Mouse (Mus musculus) neural tube, embryonic 14.5 days (tissue): ENCODE results near the gene Stxbp6. TPM values are rescaled to one million over a fixed set of nuclear protein-coding genes. Genes with fewer than 3 reads are reported as not detected.
A peak's percentile ranks its signal among the peaks of the same experiment; 100 is the strongest.

Experiments used
- ATAC-seq: fragments of 200-750 bp; cut with Nextera tagmentation; 2 replicates; pipeline ENCODE4 v1.8.0; 2017; ENCODE audit warnings: low read depth, mild to moderate bottlenecking, moderate TSS enrichment, moderate library complexity
- H3K27ac ChIP-seq: fragments of 300-500 bp; sonication (generic); 2 replicates; pipeline ENCODE4 v1.5.1; 2014; ENCODE audit warnings: low read depth, mild to moderate bottlenecking, control low read depth, low read length, moderate library complexity, mixed read lengths
- H3K27me3 ChIP-seq: fragments of 300-500 bp; sonication (generic); 2 replicates; pipeline ENCODE4 v1.6.1; 2014; ENCODE audit warnings: low read length; ENCODE audit not compliant: control insufficient read depth, insufficient read depth
- H3K36me3 ChIP-seq: fragments of 300-500 bp; sonication (generic); 2 replicates; pipeline ENCODE4 v1.6.1; 2014; ENCODE audit warnings: low read length, mixed read lengths; ENCODE audit not compliant: control insufficient read depth, insufficient read depth
- H3K4me1 ChIP-seq: fragments of 300-500 bp; sonication (generic); 2 replicates; pipeline ENCODE4 v1.6.1; 2014; ENCODE audit warnings: low read length; ENCODE audit not compliant: control insufficient read depth, insufficient read depth
- H3K4me2 ChIP-seq: fragments of 300-500 bp; sonication (generic); 2 replicates; pipeline ENCODE4 v1.6.1; 2014; ENCODE audit warnings: mild to moderate bottlenecking, low read depth, low read length, control low read depth
- H3K4me3 ChIP-seq: fragments of 300-500 bp; sonication (generic); 2 replicates; pipeline ENCODE4 v1.5.1; 2014; ENCODE audit warnings: low read depth, low read length, control low read depth, mixed read lengths
- H3K9ac ChIP-seq: fragments of 300-500 bp; sonication (generic); replicated peaks from 2 replicates; pipeline ENCODE4 v1.6.1; 2014; ENCODE audit warnings: low read depth, mild to moderate bottlenecking, control low read depth, low read length, mixed read lengths
- H3K9me3 ChIP-seq: fragments of 300-500 bp; sonication (generic); 2 replicates; pipeline ENCODE4 v1.6.1; 2016; ENCODE audit warnings: low read length; ENCODE audit not compliant: control insufficient read depth
- whole genome bisulfite sequencing: fragments of 180-500 bp; shearing (Covaris S2); extraction: QIAGEN DNeasy Blood & Tissue Kit; methylation state at CpG from one replicate; pipeline ENCODE4 v1.1.7; 2014; 5-methylcytosine and 5-hydroxymethylcytosine counted together
- polyA plus RNA-seq: library from polyadenylated mRNA; unstranded; fragments of >200 nt; fragmentation: Nextera tagmentation; extraction: Ambion mirVana; gene quantifications from 2 replicates; pipeline ENCODE4 v1.2.1, GENCODE M21; 2014

Stxbp6 gene
- polyA plus RNA-seq, 1 experiment from 2014 or later, result 23.7 TPM

DNA sequence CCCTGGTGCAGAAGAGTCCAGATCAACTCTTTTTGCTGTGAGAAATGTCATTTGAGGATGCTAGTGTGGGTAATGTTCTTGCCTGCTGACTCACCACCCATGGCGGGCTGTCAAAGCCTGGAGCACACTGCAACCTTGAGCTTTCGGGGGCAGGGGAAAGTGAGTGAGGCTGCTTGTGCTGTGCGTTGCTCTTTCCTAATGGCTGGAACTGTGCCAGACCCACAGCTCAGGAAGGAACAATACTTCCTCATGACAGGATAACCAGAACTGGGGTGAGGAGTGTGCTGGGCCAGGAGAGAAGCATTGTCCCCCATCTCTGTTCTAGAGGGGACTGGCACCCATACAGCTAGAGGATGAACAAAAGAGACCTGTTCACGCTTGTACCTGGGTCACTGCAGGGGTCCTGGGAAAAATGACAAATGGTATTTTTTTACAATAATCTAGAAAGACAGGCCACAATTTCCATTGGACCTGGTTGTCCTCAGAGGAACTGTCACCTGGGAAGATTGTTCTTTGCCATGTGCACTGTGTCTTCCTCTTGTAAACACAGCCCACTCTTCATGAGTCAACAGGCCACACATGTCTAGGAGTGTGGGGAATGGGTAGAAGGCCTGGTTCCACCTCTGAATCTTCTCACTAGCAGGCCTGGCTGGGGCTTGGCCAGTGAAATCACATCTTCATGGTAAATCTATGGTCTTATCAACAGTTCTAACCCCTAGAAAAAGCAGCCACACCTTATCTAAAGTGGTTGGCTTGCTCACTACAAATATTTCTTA is 216.2 kb downstream of the Stxbp6 start:
- no peak overlapping the region for H3K4me2 ChIP-seq
- no peak overlapping the region for H3K4me3 ChIP-seq
- 45% methylated on average over 4 of the region's 4 CpGs for WGBS
- no peak overlapping the region for H3K9ac ChIP-seq
- H3K36me3 ChIP-seq, result no peaks in the 10 kb centered on the region
- no peak overlapping the region for H3K27ac ChIP-seq
- peak; percentile 59; the same call in 1 of the 2 replicates for ATAC-seq
- no peaks in the 10 kb centered on the region for H3K27me3 ChIP-seq
- no peaks in the 10 kb centered on the region for H3K4me1 ChIP-seq
- no peaks in the 10 kb centered on the region for H3K9me3 ChIP-seq

DNA sequence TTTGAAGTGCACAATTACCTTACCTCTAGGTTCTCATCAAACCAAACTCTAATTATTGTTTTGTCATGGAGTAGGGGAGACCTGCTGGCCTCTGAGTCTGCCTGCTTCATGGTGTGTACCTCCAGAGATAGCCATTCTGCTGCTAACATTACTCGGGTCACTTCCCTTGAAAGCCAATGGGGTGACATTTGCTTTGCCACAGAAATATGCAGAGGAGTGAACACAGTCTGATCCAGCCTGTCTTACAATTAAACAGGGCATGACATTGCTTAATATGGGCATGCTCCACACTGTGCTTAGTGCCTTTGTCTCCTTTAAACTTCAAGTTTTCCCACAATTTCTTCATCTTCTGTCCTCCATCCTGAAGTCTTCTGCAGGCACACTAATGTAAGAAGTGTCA is 222.5 kb downstream of the Stxbp6 start:
- no peak overlapping the region for H3K4me2 ChIP-seq
- WGBS, result 71% methylated on average over 1 of the region's 1 CpGs
- no peaks in the 10 kb centered on the region for H3K36me3 ChIP-seq
- no peak overlapping the region for H3K27ac ChIP-seq
- ATAC-seq, result no peak
- no peaks in the 10 kb centered on the region for H3K27me3 ChIP-seq
- no peak overlapping the region for H3K4me3 ChIP-seq
- no peaks in the 10 kb centered on the region for H3K4me1 ChIP-seq
- no peaks in the 10 kb centered on the region for H3K9me3 ChIP-seq
- no peak overlapping the region for H3K9ac ChIP-seq

DNA sequence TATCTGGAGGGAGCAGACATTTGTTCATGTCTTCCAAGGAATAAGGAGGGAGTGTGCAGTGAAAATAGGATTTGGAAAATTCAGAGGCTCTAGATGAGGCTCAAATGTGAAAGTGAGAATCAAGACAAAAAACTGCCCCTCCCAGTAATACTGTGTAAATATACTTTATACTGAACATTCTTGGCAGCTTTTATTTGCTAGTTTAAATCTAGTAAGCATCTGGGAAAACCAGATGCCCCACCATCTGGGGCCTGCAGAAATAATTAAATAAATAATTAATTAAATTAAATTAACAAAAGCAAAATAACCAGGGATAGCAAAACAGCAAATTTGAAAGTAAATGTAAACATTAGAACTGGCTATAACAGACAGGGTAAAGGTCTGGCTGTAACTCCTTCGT is 224.0 kb downstream of the Stxbp6 start:
- no peak for ATAC-seq
- 78% methylated on average over 1 of the region's 1 CpGs for WGBS

DNA sequence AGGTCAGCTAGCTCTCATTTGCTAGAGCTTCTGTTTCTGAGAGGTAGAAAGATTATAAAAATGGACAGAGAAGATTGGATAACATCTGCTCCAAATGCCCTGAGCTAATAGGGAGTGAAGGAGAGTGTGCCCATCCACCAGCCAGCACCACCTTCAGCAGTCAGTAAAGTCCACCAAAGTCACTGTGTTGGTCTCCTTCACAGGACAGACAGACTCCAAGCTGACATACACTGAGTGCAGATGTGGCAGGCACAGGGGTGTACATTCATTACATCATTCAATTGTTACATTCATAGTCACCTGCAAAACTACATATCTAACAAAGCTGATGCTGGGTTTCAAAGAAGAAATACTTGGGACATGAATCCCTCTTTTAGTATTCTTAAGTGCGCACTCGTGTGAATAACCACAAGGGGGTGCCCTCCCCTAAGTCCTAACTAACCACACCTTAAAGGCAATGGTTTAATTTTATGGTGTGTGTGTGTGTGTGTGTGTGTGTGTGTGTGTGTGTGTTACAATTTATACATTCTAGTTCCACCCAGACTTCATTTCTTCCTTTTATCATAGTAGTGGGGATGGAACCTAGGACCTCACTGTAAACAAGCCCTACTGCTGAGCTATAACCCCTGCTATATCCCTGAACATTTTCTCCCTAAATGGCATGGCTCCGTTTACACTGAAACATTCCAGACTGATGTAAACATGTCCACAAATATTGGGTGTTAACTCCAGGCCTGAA is 225.9 kb downstream of the Stxbp6 start:
- no peaks in the 10 kb centered on the region for H3K36me3 ChIP-seq
- WGBS, result 50% methylated on average over 3 of the region's 3 CpGs
- ATAC-seq, result peak; percentile 79; the same call in 1 of the 2 replicates
- H3K9ac ChIP-seq, result no peak overlapping the region
- no peaks in the 10 kb centered on the region for H3K4me1 ChIP-seq
- no peak overlapping the region for H3K27ac ChIP-seq
- no peak overlapping the region for H3K4me2 ChIP-seq
- H3K27me3 ChIP-seq, result no peaks in the 10 kb centered on the region
- H3K4me3 ChIP-seq, result no peak overlapping the region
- no peaks in the 10 kb centered on the region for H3K9me3 ChIP-seq

More for the DNA sequence above, 224.0 kb downstream of the Stxbp6 start:
- H3K27me3 ChIP-seq, result no peaks in the 10 kb centered on the region
- H3K4me3 ChIP-seq, result no peak overlapping the region
- no peak overlapping the region for H3K27ac ChIP-seq
- no peaks in the 10 kb centered on the region for H3K4me1 ChIP-seq
- H3K36me3 ChIP-seq, result no peaks in the 10 kb centered on the region
- no peak overlapping the region for H3K9ac ChIP-seq
- no peak overlapping the region for H3K4me2 ChIP-seq
- H3K9me3 ChIP-seq, result no peaks in the 10 kb centered on the region

DNA sequence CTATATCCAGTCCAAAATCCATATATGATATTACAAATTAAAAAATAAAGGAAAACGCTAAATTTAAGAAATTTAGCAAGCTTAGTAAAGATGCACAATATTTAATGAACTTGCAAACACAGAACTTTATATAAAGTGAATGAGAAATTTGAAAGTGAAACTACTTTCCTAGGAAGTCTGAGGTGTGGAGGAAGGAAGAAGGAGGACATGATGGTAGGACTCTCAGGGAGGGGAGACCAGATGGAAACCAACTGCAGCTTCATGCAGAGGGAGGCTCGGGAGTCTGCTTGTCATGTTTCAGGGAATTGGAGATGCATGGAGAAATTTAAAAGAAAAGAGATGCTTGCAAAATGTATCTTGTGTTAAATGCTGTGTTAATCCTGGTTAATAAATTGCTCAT is 233.9 kb downstream of the Stxbp6 start:
- Histone ChIP-seq H3K27ac (no peak overlapping the region), H3K4me2 (no peak overlapping the region), H3K9me3 (no peaks in the 10 kb centered on the region), H3K4me1 (peaks cover 7% of the 10 kb centered on the region; the same call in 1 of the 2 replicates), H3K9ac (no peak overlapping the region), H3K27me3 (no peaks in the 10 kb centered on the region), H3K4me3 (no peak overlapping the region), H3K36me3 (no peaks in the 10 kb centered on the region)
- 49% methylated on average over 2 of the region's 2 CpGs for WGBS
- no peak for ATAC-seq

DNA sequence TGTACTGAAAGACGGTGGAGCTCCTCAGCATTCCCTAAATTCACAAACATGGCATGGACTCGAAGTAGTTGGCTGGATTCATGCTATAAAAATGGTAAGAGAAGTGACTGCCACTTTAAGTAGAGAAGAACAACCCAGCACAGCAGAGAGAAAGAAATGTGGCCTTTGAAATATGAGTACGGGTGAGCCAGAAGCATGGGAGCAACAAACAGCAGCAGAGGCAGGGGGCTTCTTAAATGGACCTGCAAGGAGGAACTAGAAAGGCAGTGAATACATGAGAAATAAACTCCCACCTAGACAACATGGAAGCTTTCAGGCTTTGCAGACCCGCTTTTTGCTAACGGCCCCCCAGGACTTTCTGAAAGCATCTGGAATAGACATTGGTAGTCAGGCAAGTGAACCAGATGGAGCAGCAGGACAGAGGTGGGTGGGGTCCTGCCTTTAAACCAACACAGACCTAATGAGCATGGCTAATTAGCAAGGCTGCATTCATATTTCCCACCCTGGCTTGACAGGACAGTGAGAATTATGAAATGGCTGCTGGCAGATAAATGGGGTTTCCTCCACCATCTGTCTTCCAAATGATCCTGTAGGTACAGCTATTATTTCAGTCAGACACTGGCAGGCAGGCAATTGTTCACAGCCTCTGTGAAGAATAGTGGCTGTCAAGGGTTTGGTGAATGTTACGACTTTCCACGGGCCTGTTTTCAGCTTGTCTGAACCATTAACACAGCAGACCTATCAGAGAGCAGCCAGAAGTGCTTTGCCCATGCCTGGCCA is 234.7 kb downstream of the Stxbp6 start:
- H3K27ac ChIP-seq, result 0 out of 2 replicates have a peak overlapping the region, but pooled peaks have one; percentile 13
- H3K9ac ChIP-seq, result no peak overlapping the region
- H3K4me3 ChIP-seq, result no peak overlapping the region
- no peaks in the 10 kb centered on the region for H3K27me3 ChIP-seq
- H3K4me1 ChIP-seq, result peaks cover 7% of the 10 kb centered on the region; the same call in 1 of the 2 replicates
- no peaks in the 10 kb centered on the region for H3K9me3 ChIP-seq
- H3K36me3 ChIP-seq, result no peaks in the 10 kb centered on the region
- WGBS, result 9% methylated on average over 7 of the region's 7 CpGs
- peak; percentile 92 for ATAC-seq
- H3K4me2 ChIP-seq, result no peak overlapping the region

DNA sequence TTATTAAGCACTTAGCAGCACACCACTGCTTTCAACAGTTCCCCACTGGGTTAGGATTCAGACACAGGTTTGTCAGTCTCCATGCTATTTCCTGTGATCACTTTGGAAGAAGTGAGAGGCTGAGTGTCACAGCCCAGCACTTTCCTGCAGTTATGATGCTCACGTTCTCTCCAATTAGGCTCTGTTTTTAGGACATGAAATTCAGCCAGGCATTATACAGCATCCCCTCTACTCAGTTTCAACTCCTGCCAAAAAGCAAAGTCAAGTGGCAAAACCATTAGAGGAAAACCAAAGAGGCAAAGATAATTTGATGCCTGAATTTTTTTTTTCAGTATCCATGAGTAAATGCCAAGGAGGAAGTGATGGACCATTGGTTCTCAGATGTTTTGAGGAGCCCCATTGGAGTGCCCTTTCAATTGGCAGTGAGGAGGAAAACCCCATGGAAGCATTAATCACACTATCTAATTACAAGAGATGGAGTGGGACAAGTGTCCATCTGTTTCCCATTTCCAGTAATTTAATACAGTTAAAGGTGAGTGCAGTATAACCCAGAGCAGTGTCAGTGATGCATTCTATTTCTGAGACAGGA is 238.5 kb downstream of the Stxbp6 start:
- Histone ChIP-seq H3K36me3 (no peaks in the 10 kb centered on the region), H3K9ac (no peak overlapping the region), H3K4me2 (no peak overlapping the region), H3K4me3 (no peak overlapping the region), H3K27ac (no peak overlapping the region), H3K27me3 (no peaks in the 10 kb centered on the region), H3K4me1 (peaks cover 7% of the 10 kb centered on the region; the same call in 1 of the 2 replicates), H3K9me3 (no peaks in the 10 kb centered on the region)
- ATAC-seq, result peak; percentile 28; the same call in 1 of the 2 replicates
- WGBS, result 56% methylated on average over 1 of the region's 1 CpGs

DNA sequence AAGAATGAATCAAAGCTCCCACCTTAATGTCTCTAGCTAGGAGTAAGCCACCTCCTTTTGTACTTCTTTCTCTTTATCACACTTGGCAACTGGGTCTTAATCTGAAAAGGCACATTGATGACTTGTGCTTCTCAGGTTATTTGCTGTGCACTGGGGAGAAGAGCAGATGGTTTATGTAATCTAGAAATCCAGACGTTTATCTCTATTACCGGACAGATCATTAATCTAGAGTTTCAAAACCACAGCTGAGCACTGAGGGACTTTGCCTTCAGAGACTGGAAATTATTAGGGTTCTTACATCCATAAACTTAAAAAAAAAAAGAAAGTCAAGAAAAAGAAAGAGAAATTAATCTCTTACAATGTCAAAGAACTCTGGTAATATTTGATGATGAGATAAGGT is 262.6 kb downstream of the Stxbp6 start:
- H3K4me2 ChIP-seq, result no peak overlapping the region
- no peak overlapping the region for H3K4me3 ChIP-seq
- no peaks in the 10 kb centered on the region; the same call in 1 of the 2 replicates for H3K36me3 ChIP-seq
- H3K9me3 ChIP-seq, result no peaks in the 10 kb centered on the region
- H3K27ac ChIP-seq, result no peak overlapping the region
- WGBS, result 67% methylated on average over 2 of the region's 2 CpGs
- no peak for ATAC-seq
- H3K27me3 ChIP-seq, result no peaks in the 10 kb centered on the region
- no peak overlapping the region for H3K9ac ChIP-seq
- no peaks in the 10 kb centered on the region for H3K4me1 ChIP-seq
